10 mouse cellular contexts compared by ENCODE assay signal in genomic region chr11:104053242-104053641, GRCm38 (mm10).
DNase-seq lines count a peak whose midpoint lies in the region; ATAC-seq and TF ChIP-seq lines count a peak whose summit lies in the region.
"Had no signal": no experiment of that assay in that cellular context is flagged by ENCODE, and none has a peak within 500 bp of the region (broad histone marks: within the 10 kb centered on the region; RNA-seq: fewer than 3 reads in every experiment).

No protein-coding gene starts in this region.

- no peak for TF ChIP-seq POLR2A in thymus, adult 2 months (IDR thresholded peaks at IDR 0.05; ENCODE audit: control insufficient read depth, extremely low read depth, insufficient read depth, low read length, poor library complexity)

- 28% methylated on average over 7 of the region's 7 CpGs for WGBS in thymus, adult 2 months
- 20% methylated on average over 7 of the region's 7 CpGs for WGBS in stomach, postnatal 0 days

- H3K27ac ChIP-seq in thymus, adult 2 months (ENCODE audit: control insufficient read depth, insufficient read depth, low read length), result no peak overlapping the region
- no peak overlapping the region for H3K27ac ChIP-seq in stomach, postnatal 0 days (replicated peaks)
- H3K27ac ChIP-seq: kidney, embryonic 15.5 days had no signal

- H3K9me3 ChIP-seq in stomach, postnatal 0 days (ENCODE audit: control insufficient read depth, low read length), result no peaks in the 10 kb centered on the region
- H3K9me3 ChIP-seq: kidney, embryonic 15.5 days had no signal

- H3K36me3 ChIP-seq in thymus, adult 2 months (ENCODE audit: control insufficient read depth, insufficient read depth, low read length), result no peaks in the 10 kb centered on the region
- no peaks in the 10 kb centered on the region for H3K36me3 ChIP-seq in stomach, postnatal 0 days (ENCODE audit: control insufficient read depth, insufficient read depth, low read length)
- H3K36me3 ChIP-seq: kidney, embryonic 15.5 days had no signal

- DNase-seq in heart, postnatal 4 days, result peak; percentile 39
- DNase-seq in heart, adult 8-10 months (ENCODE audit: low spot score), result no peak
- DNase-seq in thymus, postnatal 4 days, result peak; percentile 43
- no peak for DNase-seq in thymus, adult 2 months
- peak; percentile 58 for DNase-seq in embryo, embryonic 9.5 days (ENCODE audit: extremely low spot score)
- DNase-seq in stomach, postnatal 0 days (ENCODE audit: low spot score), result peak; percentile 37
- DNase-seq in right cerebral cortex, postnatal 36 days (ENCODE audit: low spot score in 2 of 2), result no peak
- DNase-seq in layer of hippocampus, postnatal 14 days (ENCODE audit: low spot score in 2 of 2), result no peak

- TF ChIP-seq CTCF in thymus, adult 2 months (IDR thresholded peaks at IDR 0.05; ENCODE audit: borderline replicate concordance, control insufficient read depth, extremely low read depth, insufficient read depth, low read length, poor library complexity), result no peak
- no peak for TF ChIP-seq CTCF in stomach, postnatal 0 days (IDR thresholded peaks at IDR 0.05; ENCODE audit: low read depth)

- no peak overlapping the region for H3K4me2 ChIP-seq in stomach, postnatal 0 days (replicated peaks; ENCODE audit: low read depth)
- H3K4me2 ChIP-seq: kidney, embryonic 15.5 days had no signal

- TF ChIP-seq EP300 in stomach, postnatal 0 days (optimal IDR thresholded peaks at IDR 0.05), result no peak

- H3K4me3 ChIP-seq in thymus, adult 2 months (ENCODE audit: control insufficient read depth, insufficient read depth, low read length), result no peak overlapping the region
- H3K4me3 ChIP-seq in stomach, postnatal 0 days (ENCODE audit: low read depth, low read length), result no peak overlapping the region
- H3K4me3 ChIP-seq: kidney, embryonic 15.5 days had no signal

- no peaks in the 10 kb centered on the region for H3K27me3 ChIP-seq in thymus, adult 2 months (ENCODE audit: control insufficient read depth, insufficient read depth, low read length)
- H3K27me3 ChIP-seq in stomach, postnatal 0 days (ENCODE audit: control insufficient read depth, insufficient read depth, low read length), result no peaks in the 10 kb centered on the region
- H3K27me3 ChIP-seq: kidney, embryonic 15.5 days had no signal

- H3K4me1 ChIP-seq in thymus, adult 2 months (replicated peaks; ENCODE audit: control insufficient read depth, insufficient read depth, low read length), result no peaks in the 10 kb centered on the region
- no peaks in the 10 kb centered on the region for H3K4me1 ChIP-seq in stomach, postnatal 0 days (replicated peaks; ENCODE audit: control insufficient read depth, insufficient read depth)
- H3K4me1 ChIP-seq: kidney, embryonic 15.5 days had no signal

- no peak for ATAC-seq in stomach, postnatal 0 days (ENCODE audit: low FRiP score, low TSS enrichment)
- ATAC-seq: forebrain, embryonic 16.5 days had no signal

- H3K9ac ChIP-seq in stomach, postnatal 0 days (ENCODE audit: low read length), result no peak overlapping the region
- H3K9ac ChIP-seq: kidney, embryonic 15.5 days had no signal

Comparison
In these comparisons a context has a peak if more than half of its experiments do, and no peak if none do; other contexts are left out.
1. DNase-seq: peak in heart, postnatal 4 days (single experiment), thymus, postnatal 4 days (single experiment), embryo, embryonic 9.5 days (single experiment) and stomach, postnatal 0 days (single experiment); none in heart, adult 8-10 months (single experiment), thymus, adult 2 months (single experiment), right cerebral cortex, postnatal 36 days (0 of 2) and layer of hippocampus, postnatal 14 days (0 of 2).